Mouse (Mus musculus): ENCODE data around the gene Comp. TPM values are rescaled to one million over a fixed set of nuclear protein-coding genes. Genes with fewer than 3 reads are reported as not detected.
A peak's percentile ranks its signal among the peaks of the same experiment; 100 is the strongest.

Comp gene
- polyA plus RNA-seq, 1 experiment from 2014 or later, result 0.13 TPM

DNA sequence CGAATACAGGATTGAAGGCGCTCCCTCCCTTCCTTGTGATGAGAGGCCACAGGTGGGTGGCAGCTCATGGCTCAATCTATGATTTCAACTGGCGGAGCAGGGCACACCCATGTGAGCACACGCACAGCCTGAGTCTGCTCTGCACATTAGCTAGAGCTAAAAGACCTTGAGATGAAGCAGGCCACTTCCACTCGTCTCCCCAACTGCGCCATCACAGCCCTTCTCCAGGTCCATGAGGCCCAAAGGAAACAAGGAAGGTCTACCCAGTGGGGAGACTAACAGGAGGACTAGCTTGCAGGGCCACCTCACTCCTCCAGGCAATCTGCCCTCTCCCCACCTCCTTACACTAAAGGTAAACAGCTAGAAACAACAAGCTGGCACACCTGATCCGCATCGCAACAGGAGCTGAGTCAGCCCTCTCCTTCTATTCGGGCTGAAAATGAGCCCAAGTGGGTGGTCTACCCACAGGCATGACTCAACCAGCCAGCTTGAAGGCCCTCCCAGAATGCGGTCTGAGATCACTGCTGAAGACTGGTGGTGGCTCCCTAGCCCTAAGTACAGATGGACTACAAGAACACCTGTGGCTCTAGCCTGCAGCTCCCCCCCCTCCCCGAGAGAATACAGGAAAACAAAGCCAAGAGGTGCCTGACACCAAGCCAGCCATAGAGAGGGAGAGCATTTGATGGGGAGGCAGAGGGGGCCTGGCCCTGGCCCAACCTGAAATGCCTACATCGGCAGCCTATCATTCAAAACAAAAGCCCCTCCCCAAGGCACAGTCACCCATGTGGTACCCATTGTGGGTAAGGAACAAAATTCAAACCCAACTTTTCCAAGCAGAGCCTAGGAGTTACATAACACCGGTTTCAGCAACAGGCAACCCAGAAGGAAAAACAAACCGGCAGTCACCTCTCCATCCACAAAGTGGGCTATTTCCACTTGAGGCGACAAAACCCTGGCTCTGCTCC lies 22.0 kb upstream of the Comp start:
- DNase-seq (ENCODE audit: low spot score) (peak; percentile 38), ATAC-seq (no peak)
- Histone ChIP-seq H3K4me1 (ENCODE audit: insufficient read depth, low read depth, low read length) (peaks cover 22% of the 10 kb centered on the region; the same call in 1 of the 2 replicates), H3K27ac (ENCODE audit: low read length) (peak overlapping the region; percentile 93; the same call in 1 of the 2 replicates), H3K4me3 (ENCODE audit: low read depth, low read length) (peak overlapping the region; percentile 96), H3K9me3 (ENCODE audit: low read length) (no peaks in the 10 kb centered on the region), H3K9ac (replicated peaks; ENCODE audit: low read depth) (peak overlapping the region; percentile 96), H3K4me2 (replicated peaks; ENCODE audit: low read depth, low read length) (peak overlapping the region; percentile 84), H3K36me3 (ENCODE audit: insufficient read depth, low read length) (no peaks in the 10 kb centered on the region), H3K27me3 (replicated peaks; ENCODE audit: insufficient read depth, low read length) (no peaks in the 10 kb centered on the region)
- WGBS, result 29% methylated on average over 15 of the region's 15 CpGs
- TF ChIP-seq EP300 (IDR thresholded peaks at IDR 0.05) (no peak), CTCF (IDR thresholded peaks at IDR 0.05) (no peak)

- H3K9me3 ChIP-seq (ENCODE audit: low read length), result no peaks in the 10 kb centered on the region
- WGBS, result 5% methylated on average over 3 of the region's 3 CpGs
- H3K27me3 ChIP-seq (replicated peaks; ENCODE audit: insufficient read depth, low read length), result no peaks in the 10 kb centered on the region
- DNase-seq (ENCODE audit: low spot score) (no peak), ATAC-seq (no peak)
- TF ChIP-seq CTCF (IDR thresholded peaks at IDR 0.05) (no peak), EP300 (IDR thresholded peaks at IDR 0.05) (no peak)
- peak overlapping the region; percentile 84 for H3K4me2 ChIP-seq (replicated peaks; ENCODE audit: low read depth, low read length)
- H3K4me1 ChIP-seq (ENCODE audit: insufficient read depth, low read depth, low read length), result peaks cover 22% of the 10 kb centered on the region; the same call in 1 of the 2 replicates
- H3K4me3 ChIP-seq (ENCODE audit: low read depth, low read length), result peak overlapping the region; percentile 96
- H3K36me3 ChIP-seq (ENCODE audit: insufficient read depth, low read length), result no peaks in the 10 kb centered on the region
- peak overlapping the region; percentile 93; the same call in 1 of the 2 replicates for H3K27ac ChIP-seq (ENCODE audit: low read length)
- H3K9ac ChIP-seq (replicated peaks; ENCODE audit: low read depth), result peak overlapping the region; percentile 96
Measured at GRCm38 (mm10) chr8:70352000-70352384, 21.4 kb upstream of the Comp start.

- H3K9me3 ChIP-seq (ENCODE audit: low read length), result no peaks in the 10 kb centered on the region
- peak overlapping the region; percentile 96 for H3K9ac ChIP-seq (replicated peaks; ENCODE audit: low read depth)
- under 1% methylated on average over 57 of the region's 64 CpGs for WGBS
- TF ChIP-seq CTCF (IDR thresholded peaks at IDR 0.05), result no peak
- no peak for TF ChIP-seq EP300 (IDR thresholded peaks at IDR 0.05)
- H3K4me3 ChIP-seq (ENCODE audit: low read depth, low read length), result peak overlapping the region; percentile 96
- peak overlapping the region; percentile 93 for H3K27ac ChIP-seq (ENCODE audit: low read length)
- H3K27me3 ChIP-seq (replicated peaks; ENCODE audit: insufficient read depth, low read length), result no peaks in the 10 kb centered on the region
- peak overlapping the region; percentile 84 for H3K4me2 ChIP-seq (replicated peaks; ENCODE audit: low read depth, low read length)
- H3K36me3 ChIP-seq (ENCODE audit: insufficient read depth, low read length), result no peaks in the 10 kb centered on the region
- peaks cover 22% of the 10 kb centered on the region; the same call in 1 of the 2 replicates for H3K4me1 ChIP-seq (ENCODE audit: insufficient read depth, low read depth, low read length)
- ATAC-seq (peak; percentile 65), DNase-seq (ENCODE audit: low spot score) (no peak)
Measured at GRCm38 (mm10) chr8:70352657-70353151, 20.7 kb upstream of the Comp start.

- no peaks in the 10 kb centered on the region for H3K9me3 ChIP-seq (ENCODE audit: low read length)
- H3K36me3 ChIP-seq (ENCODE audit: insufficient read depth, low read length), result no peaks in the 10 kb centered on the region
- H3K4me2 ChIP-seq (replicated peaks; ENCODE audit: low read depth, low read length), result peak within 1 kb of the TSS; percentile 84
- H3K4me3 ChIP-seq (ENCODE audit: low read depth, low read length), result peak within 1 kb of the TSS; percentile 96
- WGBS, result under 1% methylated on average over 49 of the region's 69 CpGs
- peak within 1 kb of the TSS; percentile 96 for H3K9ac ChIP-seq (replicated peaks; ENCODE audit: low read depth)
- ATAC-seq (peak; percentile 93), DNase-seq (ENCODE audit: low spot score) (peak; percentile 98)
- H3K27me3 ChIP-seq (replicated peaks; ENCODE audit: insufficient read depth, low read length), result no peaks in the 10 kb centered on the region
- TF ChIP-seq EP300 (IDR thresholded peaks at IDR 0.05) (no peak), CTCF (IDR thresholded peaks at IDR 0.05) (no peak)
- peaks cover 19% of the 10 kb centered on the region; the same call in 1 of the 2 replicates for H3K4me1 ChIP-seq (ENCODE audit: insufficient read depth, low read depth, low read length)
- H3K27ac ChIP-seq (ENCODE audit: low read length), result peak within 1 kb of the TSS; percentile 93
Measured at GRCm38 (mm10) chr8:70353194-70353817, 20.1 kb upstream of the Comp start, which contains the start of gene Upf1. Gene Upf1, minus strand, starts transcription at chr8:70353278.

DNA sequence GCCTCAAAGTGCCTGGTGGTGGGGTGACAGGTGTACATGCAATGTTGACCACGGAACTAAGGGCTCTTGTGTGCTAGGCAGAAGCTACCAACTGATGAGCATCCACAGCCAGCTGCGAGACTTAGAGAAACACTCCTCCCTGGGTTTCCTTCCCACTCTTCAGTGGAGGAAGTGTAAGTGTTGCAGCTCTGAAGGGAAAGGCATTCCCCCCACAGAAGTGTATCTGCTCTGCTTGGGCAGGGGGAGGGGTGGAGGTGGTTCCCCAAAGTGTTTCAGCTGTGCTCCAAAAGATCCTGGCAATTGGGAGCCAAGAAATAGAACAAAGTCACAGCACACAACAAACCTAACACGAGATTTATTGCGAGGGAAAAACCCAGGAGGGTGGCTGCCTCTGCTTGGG lies 19.4 kb upstream of the Comp start:
- no peak for TF ChIP-seq EP300 (IDR thresholded peaks at IDR 0.05)
- TF ChIP-seq CTCF (IDR thresholded peaks at IDR 0.05), result no peak
- no peaks in the 10 kb centered on the region for H3K27me3 ChIP-seq (replicated peaks; ENCODE audit: insufficient read depth, low read length)
- no peaks in the 10 kb centered on the region for H3K9me3 ChIP-seq (ENCODE audit: low read length)
- ATAC-seq (no peak), DNase-seq (ENCODE audit: low spot score) (no peak)
- 0 out of 2 replicates have a peak overlapping the region, but pooled peaks have one; percentile 96 for H3K4me3 ChIP-seq (ENCODE audit: low read depth, low read length)
- H3K9ac ChIP-seq (replicated peaks; ENCODE audit: low read depth), result no peak overlapping the region
- peaks cover 19% of the 10 kb centered on the region; the same call in 1 of the 2 replicates for H3K4me1 ChIP-seq (ENCODE audit: insufficient read depth, low read depth, low read length)
- H3K27ac ChIP-seq (ENCODE audit: low read length), result peak overlapping the region; percentile 52; the same call in 1 of the 2 replicates
- H3K4me2 ChIP-seq (replicated peaks; ENCODE audit: low read depth, low read length), result peak overlapping the region; percentile 84
- no peaks in the 10 kb centered on the region for H3K36me3 ChIP-seq (ENCODE audit: insufficient read depth, low read length)
- 43% methylated on average over 4 of the region's 4 CpGs for WGBS

- Histone ChIP-seq H3K4me3 (ENCODE audit: low read depth, low read length) (no peak overlapping the region), H3K27ac (ENCODE audit: low read length) (no peak overlapping the region), H3K9ac (replicated peaks; ENCODE audit: low read depth) (no peak overlapping the region), H3K9me3 (ENCODE audit: low read length) (no peaks in the 10 kb centered on the region), H3K4me2 (replicated peaks; ENCODE audit: low read depth, low read length) (no peak overlapping the region), H3K27me3 (replicated peaks; ENCODE audit: insufficient read depth, low read length) (no peaks in the 10 kb centered on the region), H3K4me1 (ENCODE audit: insufficient read depth, low read depth, low read length) (peaks cover 12% of the 10 kb centered on the region; the same call in 1 of the 2 replicates), H3K36me3 (ENCODE audit: insufficient read depth, low read length) (no peaks in the 10 kb centered on the region)
- DNase-seq (ENCODE audit: low spot score), result no peak
- no peak for ATAC-seq
- WGBS, result 69% methylated on average over 1 of the region's 1 CpGs
- TF ChIP-seq CTCF (IDR thresholded peaks at IDR 0.05), result no peak
- TF ChIP-seq EP300 (IDR thresholded peaks at IDR 0.05), result no peak
Measured at GRCm38 (mm10) chr8:70356111-70356510, 17.2 kb upstream of the Comp start.

Data from lung, postnatal 0 days (tissue).